Mouse (Mus musculus) heart, embryonic 16.5 days (tissue): ENCODE data around the gene Smarce1. TPM values are rescaled to one million over a fixed set of nuclear protein-coding genes. Genes with fewer than 3 reads are reported as not detected.
A peak's percentile ranks its signal among the peaks of the same experiment; 100 is the strongest.

ENCODE experiments used
- ATAC-seq: fragments of 200-750 bp; cut with Nextera tagmentation; replicated peaks from 2 replicates; pipeline ENCODE4 v1.8.0; 2017; ENCODE audit warnings: moderate number of reproducible peaks; ENCODE audit not compliant: insufficient read depth, low FRiP score; ENCODE audit errors: extremely low read depth
- H3K27ac ChIP-seq: fragments of 300-500 bp; sonication (generic); 2 replicates; pipeline ENCODE4 v1.5.1; 2014; ENCODE audit warnings: mild to moderate bottlenecking, low read length, control low read depth, moderate library complexity
- H3K27me3 ChIP-seq: fragments of 300-500 bp; sonication (generic); 2 replicates; pipeline ENCODE4 v1.6.1; 2014; ENCODE audit warnings: low read length, mixed read lengths; ENCODE audit not compliant: control insufficient read depth, insufficient read depth
- H3K36me3 ChIP-seq: fragments of 300-500 bp; sonication (generic); 2 replicates; pipeline ENCODE4 v1.6.1; 2014; ENCODE audit not compliant: control insufficient read depth, insufficient read depth
- H3K4me1 ChIP-seq: fragments of 300-500 bp; sonication (generic); 2 replicates; pipeline ENCODE4 v1.6.1; 2014; ENCODE audit warnings: low read length, mixed read lengths; ENCODE audit not compliant: control insufficient read depth, insufficient read depth
- H3K4me2 ChIP-seq: fragments of 300-500 bp; sonication (generic); 2 replicates; pipeline ENCODE4 v1.6.1; 2014; ENCODE audit warnings: low read depth, mild to moderate bottlenecking, control low read depth, low read length
- H3K4me3 ChIP-seq: fragments of 300-500 bp; sonication (generic); 2 replicates; pipeline ENCODE4 v1.5.1; 2014; ENCODE audit warnings: mild to moderate bottlenecking, control low read depth, low read length
- H3K9ac ChIP-seq: fragments of 300-500 bp; sonication (generic); 2 replicates; pipeline ENCODE4 v1.6.1; 2014; ENCODE audit warnings: low read length, control low read depth
- H3K9me3 ChIP-seq: fragments of 300-500 bp; sonication (generic); replicated peaks from 2 replicates; pipeline ENCODE4 v1.6.1; 2016; ENCODE audit warnings: low read length; ENCODE audit not compliant: control insufficient read depth
- WGBS: fragments of 180-500 bp; shearing (Covaris S2); extraction: QIAGEN DNeasy Blood & Tissue Kit; methylation state at CpG from one replicate; pipeline ENCODE4 v1.1.7; 2014; 5-methylcytosine and 5-hydroxymethylcytosine counted together
- polyA plus RNA-seq: library from polyadenylated mRNA; unstranded; fragments of >200 nt; fragmentation: Nextera tagmentation; extraction: Ambion mirVana; gene quantifications from 2 replicates; pipeline ENCODE4 v1.2.1, GENCODE M21; 2015

Gene Smarce1
- 161 and 177 TPM in 2 replicates for polyA plus RNA-seq

DNA sequence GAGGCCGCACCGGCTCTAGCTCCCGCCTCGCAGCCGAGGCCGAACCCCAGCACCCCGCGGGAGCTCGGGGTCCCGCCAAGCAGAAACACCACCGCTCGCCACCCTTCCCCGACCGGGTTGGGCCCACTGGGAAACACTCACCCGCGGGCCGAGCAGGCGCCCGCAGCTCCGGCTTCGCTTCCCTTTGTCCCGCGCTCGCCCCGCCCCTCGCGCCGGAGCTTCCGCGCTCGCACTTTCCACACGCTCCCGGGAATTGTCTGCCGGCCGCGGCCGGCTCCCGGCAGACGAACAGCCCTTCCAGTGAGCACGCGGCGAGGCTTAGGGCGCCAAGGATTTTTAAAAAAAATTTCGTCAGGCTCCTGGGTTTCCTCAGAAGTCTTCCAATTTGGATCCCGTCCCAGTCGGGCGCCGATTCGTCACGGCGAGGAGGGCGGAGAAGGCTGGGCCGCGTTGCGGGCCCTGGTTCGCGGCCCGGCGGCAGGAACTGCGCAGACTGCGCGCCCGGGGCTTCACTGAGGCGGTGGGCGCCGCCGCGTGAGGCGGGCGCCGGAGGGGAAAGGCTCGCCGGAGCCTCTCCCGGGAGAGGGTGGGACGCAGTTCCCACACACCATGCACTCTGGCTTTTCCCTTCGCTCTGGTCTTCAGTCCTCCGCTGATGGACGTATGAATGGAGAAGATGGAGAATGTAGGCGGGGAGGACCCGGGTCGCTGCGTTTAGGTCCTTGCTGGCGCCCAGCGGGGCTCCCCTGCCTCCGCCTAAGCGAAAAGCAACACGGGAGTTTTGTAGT is at the start of gene Smarce1:
Gene Smarce1, minus strand, starts transcription at position 757 of the 788 bp plus-strand sequence.
- H3K4me3 ChIP-seq, result peak within 1 kb of the TSS; percentile 82
- peak within 1 kb of the TSS; percentile 97 for H3K9ac ChIP-seq
- H3K36me3 ChIP-seq, result peaks cover 14% of the 10 kb centered on the region
- peaks cover 14% of the 10 kb centered on the region for H3K4me1 ChIP-seq
- H3K9me3 ChIP-seq, result no peaks in the 10 kb centered on the region
- peak; percentile 84 for ATAC-seq
- no peaks in the 10 kb centered on the region for H3K27me3 ChIP-seq
- H3K27ac ChIP-seq, result peak within 1 kb of the TSS; percentile 99
- peak within 1 kb of the TSS; percentile 90 for H3K4me2 ChIP-seq
- under 1% methylated on average over 86 of the region's 87 CpGs for WGBS

DNA sequence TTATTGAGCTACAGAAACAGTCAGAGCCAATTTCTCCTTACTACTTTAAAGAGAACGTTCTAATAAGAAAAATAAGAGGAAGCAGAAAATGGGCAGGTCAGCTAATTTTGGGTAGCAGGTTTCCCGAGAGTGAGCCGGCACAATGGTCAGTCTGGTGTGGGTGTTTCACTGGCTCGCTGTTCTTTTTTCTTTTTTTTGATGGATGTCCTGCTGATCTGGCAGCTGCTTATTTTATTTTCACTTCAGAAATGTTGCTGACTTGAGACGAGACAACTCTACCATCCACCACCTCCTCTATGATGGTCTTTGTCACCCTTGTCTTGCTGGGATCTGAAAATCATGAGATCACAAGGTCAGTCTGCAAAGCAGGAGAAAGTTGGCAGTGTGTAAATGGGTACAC is 49.2 kb upstream of the Smarce1 start:
- Histone ChIP-seq H3K9me3 (no peaks in the 10 kb centered on the region), H3K4me2 (no peak overlapping the region), H3K27ac (no peak overlapping the region), H3K9ac (no peak overlapping the region), H3K4me3 (no peak overlapping the region), H3K36me3 (no peaks in the 10 kb centered on the region), H3K4me1 (no peaks in the 10 kb centered on the region), H3K27me3 (no peaks in the 10 kb centered on the region)
- no peak for ATAC-seq
- 64% methylated on average over 5 of the region's 5 CpGs for WGBS

- Histone ChIP-seq H3K27me3 (no peaks in the 10 kb centered on the region), H3K36me3 (no peaks in the 10 kb centered on the region), H3K9ac (no peak overlapping the region), H3K4me2 (no peak overlapping the region), H3K4me1 (no peaks in the 10 kb centered on the region), H3K27ac (no peak overlapping the region), H3K4me3 (no peak overlapping the region), H3K9me3 (no peaks in the 10 kb centered on the region)
- no peak for ATAC-seq
- 49% methylated on average over 7 of the region's 7 CpGs for WGBS
Observed at GRCm38 (mm10) chr11:99276786-99277185, 46.0 kb upstream of the Smarce1 start.

GRCm38 (mm10) chr11:99275624-99276023 is 44.8 kb upstream of the Smarce1 start:
- 57% methylated on average over 6 of the region's 6 CpGs for WGBS

GRCm38 (mm10) chr11:99272721-99273120 is 41.9 kb upstream of the Smarce1 start:
- H3K36me3 ChIP-seq, result no peaks in the 10 kb centered on the region
- H3K9me3 ChIP-seq, result no peaks in the 10 kb centered on the region
- H3K4me2 ChIP-seq, result no peak overlapping the region
- H3K27ac ChIP-seq, result no peak overlapping the region
- no peak for ATAC-seq
- H3K27me3 ChIP-seq, result no peaks in the 10 kb centered on the region
- WGBS, result 83% methylated on average over 4 of the region's 4 CpGs
- no peak overlapping the region for H3K4me3 ChIP-seq
- H3K9ac ChIP-seq, result no peak overlapping the region
- no peaks in the 10 kb centered on the region for H3K4me1 ChIP-seq

More at GRCm38 (mm10) chr11:99275624-99276023, 44.8 kb upstream of the Smarce1 start:
- Histone ChIP-seq H3K9me3 (no peaks in the 10 kb centered on the region), H3K9ac (no peak overlapping the region), H3K4me2 (no peak overlapping the region), H3K27ac (no peak overlapping the region), H3K36me3 (no peaks in the 10 kb centered on the region), H3K4me3 (no peak overlapping the region), H3K27me3 (no peaks in the 10 kb centered on the region), H3K4me1 (no peaks in the 10 kb centered on the region)
- ATAC-seq, result no peak

- no peak overlapping the region for H3K27ac ChIP-seq
- H3K4me2 ChIP-seq, result no peak overlapping the region
- WGBS, result 68% methylated on average over 7 of the region's 7 CpGs
- no peak overlapping the region for H3K9ac ChIP-seq
- no peak overlapping the region for H3K4me3 ChIP-seq
- H3K27me3 ChIP-seq, result no peaks in the 10 kb centered on the region
- H3K36me3 ChIP-seq, result no peaks in the 10 kb centered on the region
- no peaks in the 10 kb centered on the region for H3K4me1 ChIP-seq
- no peak for ATAC-seq
- H3K9me3 ChIP-seq, result no peaks in the 10 kb centered on the region
Observed at GRCm38 (mm10) chr11:99269192-99269591, 38.4 kb upstream of the Smarce1 start.

GRCm38 (mm10) chr11:99265796-99266195 is 35.0 kb upstream of the Smarce1 start:
- WGBS, result 48% methylated on average over 9 of the region's 9 CpGs
- H3K27me3 ChIP-seq, result no peaks in the 10 kb centered on the region

DNA sequence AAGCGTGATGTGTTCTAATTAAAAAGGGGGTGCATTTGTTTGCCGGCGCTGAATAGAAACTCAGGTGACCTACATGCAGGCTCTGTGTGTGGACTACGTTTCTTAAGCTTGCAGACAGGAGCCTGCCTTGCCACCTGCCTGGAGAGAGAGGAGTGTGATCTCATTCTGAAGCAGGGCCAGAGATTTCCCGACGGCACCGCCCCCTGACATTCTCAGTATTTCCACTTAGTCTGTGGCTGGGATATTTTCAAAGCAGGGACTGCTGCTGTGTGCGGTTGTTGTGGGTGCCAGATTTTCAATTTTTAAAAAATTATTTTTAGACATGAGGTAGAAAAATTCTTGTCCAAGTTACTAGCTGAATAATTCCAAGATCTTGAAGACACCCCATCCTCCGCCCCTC is 34.4 kb upstream of the Smarce1 start:
- WGBS, result 53% methylated on average over 9 of the region's 9 CpGs
- no peak overlapping the region for H3K4me3 ChIP-seq
- H3K9ac ChIP-seq, result no peak overlapping the region
- no peaks in the 10 kb centered on the region for H3K36me3 ChIP-seq
- no peaks in the 10 kb centered on the region for H3K4me1 ChIP-seq
- 0 out of 2 replicates have a peak overlapping the region, but pooled peaks have one; percentile 26 for H3K27ac ChIP-seq
- H3K4me2 ChIP-seq, result no peak overlapping the region
- H3K9me3 ChIP-seq, result no peaks in the 10 kb centered on the region
- no peak for ATAC-seq
- H3K27me3 ChIP-seq, result no peaks in the 10 kb centered on the region

More at GRCm38 (mm10) chr11:99265796-99266195, 35.0 kb upstream of the Smarce1 start:
- Histone ChIP-seq H3K4me2 (no peak overlapping the region), H3K9me3 (no peaks in the 10 kb centered on the region), H3K27ac (peak overlapping the region; percentile 40; the same call in 1 of the 2 replicates), H3K36me3 (no peaks in the 10 kb centered on the region), H3K9ac (no peak overlapping the region), H3K4me3 (no peak overlapping the region), H3K4me1 (no peaks in the 10 kb centered on the region)
- no peak; the same call in 1 of the 2 replicates for ATAC-seq

DNA sequence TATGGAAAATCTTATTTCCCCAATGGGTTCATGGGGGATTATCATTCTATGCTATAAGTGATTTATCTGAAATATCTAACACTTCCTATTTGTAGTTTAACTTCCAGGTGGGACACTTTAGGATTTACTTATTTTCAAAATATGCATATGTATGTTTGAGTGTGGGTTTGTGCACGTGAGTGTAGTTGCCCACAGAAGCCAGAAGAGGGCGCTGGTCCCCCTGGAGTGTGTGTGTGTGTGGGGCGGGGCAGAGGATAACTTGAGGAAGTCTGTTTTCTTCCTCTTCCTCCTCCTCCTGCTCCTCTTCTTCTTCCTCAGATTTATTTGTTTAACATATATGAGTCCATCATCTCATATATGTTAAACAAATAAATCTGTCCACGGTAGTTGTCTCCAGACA is 25.4 kb upstream of the Smarce1 start:
- Histone ChIP-seq H3K4me2 (no peak overlapping the region), H3K9me3 (no peaks in the 10 kb centered on the region), H3K27me3 (no peaks in the 10 kb centered on the region), H3K4me1 (no peaks in the 10 kb centered on the region), H3K4me3 (no peak overlapping the region), H3K36me3 (no peaks in the 10 kb centered on the region), H3K9ac (no peak overlapping the region), H3K27ac (no peak overlapping the region)
- 70% methylated on average over 4 of the region's 4 CpGs for WGBS
- ATAC-seq, result no peak
